Mouse (Mus musculus): ENCODE data around the gene Ceacam5. TPM values are rescaled to one million over a fixed set of nuclear protein-coding genes. Genes with fewer than 3 reads are reported as not detected.

Gene Ceacam5
- total RNA-seq (2022): not detected

GRCm38 (mm10) chr7:17712938-17713337 is at the start of gene Ceacam5:
Gene Ceacam5, plus strand, starts transcription at chr7:17713238.
- DNase-seq: no peak

Other genes starting within 250 kb of the Ceacam5 start
- gene Ceacam14, start 99.4 kb downstream of the Ceacam5 start, total RNA-seq (2022): not detected
- gene Gm5155, start 158.5 kb downstream of the Ceacam5 start, total RNA-seq (2022): not detected